In the genomic region with DNA sequence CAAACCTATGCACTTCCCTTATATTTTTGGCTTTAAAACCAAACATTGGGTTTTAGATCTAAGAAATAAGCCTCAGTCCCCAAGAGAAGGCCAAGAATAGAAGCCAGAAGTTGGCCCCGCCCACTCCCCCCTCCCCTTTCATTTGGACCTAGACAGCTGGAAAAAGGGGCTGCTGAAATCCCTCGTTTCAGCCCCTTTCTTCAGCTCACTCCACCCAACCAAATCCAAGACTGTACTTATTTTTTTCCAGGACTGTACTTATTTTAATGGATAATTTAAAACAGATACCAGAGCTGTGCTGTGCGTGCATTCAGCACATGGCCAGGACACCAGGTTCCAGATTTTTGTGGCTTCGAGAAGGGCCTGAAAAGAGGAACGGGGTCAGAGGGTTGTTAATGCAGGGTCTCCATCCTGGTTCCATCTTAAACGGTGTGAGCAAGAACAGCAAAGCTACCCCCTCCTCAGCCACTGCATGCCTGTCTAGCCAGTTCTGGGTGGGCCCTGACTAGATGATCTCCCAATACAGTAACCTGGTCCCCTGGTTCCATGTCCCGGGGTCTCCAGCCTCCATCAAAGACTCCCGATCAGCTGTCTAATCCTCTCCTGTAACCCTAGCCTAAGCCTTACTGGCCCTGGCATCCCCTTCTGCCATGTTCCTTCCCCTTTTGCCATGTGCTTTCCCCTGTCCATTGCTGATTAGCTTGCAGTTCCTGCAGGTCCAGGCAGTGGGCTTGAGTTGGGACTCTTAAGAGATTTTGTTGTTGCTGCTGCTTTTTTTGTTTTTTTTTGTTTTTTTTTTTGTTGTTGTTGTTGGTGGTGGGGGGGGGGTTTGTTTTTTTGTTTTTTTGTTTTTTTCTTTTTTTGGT, we compare ENCODE assay signal across 9 mouse cellular contexts. TPM values are rescaled to one million over a fixed set of nuclear protein-coding genes. Genes with fewer than 3 reads are reported as not detected.
DNase-seq lines count a peak whose midpoint lies in the region; ATAC-seq and TF ChIP-seq lines count a peak whose summit lies in the region.
"Had no signal": no experiment of that assay in that cellular context is flagged by ENCODE, and none has a peak within 500 bp of the region (broad histone marks: within the 10 kb centered on the region; RNA-seq: fewer than 3 reads in every experiment).

No protein-coding gene starts in this region.

- H3K4me3 ChIP-seq in hindbrain, embryonic 12.5 days, result no peak overlapping the region
- H3K4me3 ChIP-seq in hindbrain, embryonic 16.5 days (ENCODE audit: low read length), result no peak overlapping the region
- H3K4me3 ChIP-seq in C2C12 (ENCODE audit: insufficient read depth, poor library complexity, severe bottlenecking), result no peak overlapping the region
- no peak overlapping the region for H3K4me3 ChIP-seq in embryonic facial prominence, embryonic 11.5 days (ENCODE audit: low read depth, low read length)
- H3K4me3 ChIP-seq in limb, embryonic 14.5 days (replicated peaks; ENCODE audit: low read length), result peak overlapping the region; percentile 88; the same call in 1 of the 2 replicates

- H3K27ac ChIP-seq in hindbrain, embryonic 12.5 days, result 0 out of 2 replicates have a peak overlapping the region, but pooled peaks have one; percentile 17
- no peak overlapping the region; the same call in 1 of the 2 replicates for H3K27ac ChIP-seq in hindbrain, embryonic 16.5 days (ENCODE audit: low read depth, low read length)
- H3K27ac ChIP-seq in embryonic facial prominence, embryonic 11.5 days (replicated peaks; ENCODE audit: low read depth, low read length), result 0 out of 2 replicates have a peak overlapping the region, but pooled peaks have one; percentile 15
- peak overlapping the region; percentile 91 for H3K27ac ChIP-seq in limb, embryonic 14.5 days (replicated peaks; ENCODE audit: low read depth, low read length)

- no peaks in the 10 kb centered on the region for H3K9me3 ChIP-seq in hindbrain, embryonic 12.5 days (replicated peaks)
- H3K9me3 ChIP-seq in hindbrain, embryonic 16.5 days (ENCODE audit: control insufficient read depth, low read length), result no peaks in the 10 kb centered on the region
- H3K9me3 ChIP-seq in embryonic facial prominence, embryonic 11.5 days (replicated peaks; ENCODE audit: control insufficient read depth, low read length), result no peaks in the 10 kb centered on the region
- no peaks in the 10 kb centered on the region for H3K9me3 ChIP-seq in limb, embryonic 14.5 days (ENCODE audit: control insufficient read depth, low read length)

- no peak for ATAC-seq in hindbrain, embryonic 12.5 days (ENCODE audit: low FRiP score)
- ATAC-seq in hindbrain, embryonic 16.5 days, result no peak
- ATAC-seq in embryonic facial prominence, embryonic 11.5 days (replicated peaks; ENCODE audit: insufficient number of reproducible peaks, low FRiP score, low TSS enrichment, low read depth), result peak; percentile 3; the same call in 1 of the 2 replicates
- ATAC-seq in limb, embryonic 14.5 days (ENCODE audit: low FRiP score, low read depth), result peak; percentile 56

- TF ChIP-seq CTCF in C2C12 (IDR thresholded peaks at IDR 0.05; ENCODE audit: control insufficient read depth, insufficient read depth, insufficient read length), result no peak

- no peak for TF ChIP-seq POLR2A in limb, embryonic 14.5 days (IDR thresholded peaks at IDR 0.05; ENCODE audit: borderline replicate concordance, extremely low read depth, insufficient read depth, insufficient read length)

- peak; percentile 56 for DNase-seq in embryonic facial prominence, embryonic 11.5 days (ENCODE audit: low spot score)
- peak; percentile 94 for DNase-seq in limb, embryonic 14.5 days (ENCODE audit: low spot score)
- DNase-seq in adrenal gland, postnatal 36 days, result no peak
- no peak for DNase-seq in layer of hippocampus, adult 8-10 months (ENCODE audit: low spot score in 2 of 2)
- DNase-seq in urinary bladder, postnatal 10 days (ENCODE audit: low spot score), result no peak

- no peak overlapping the region for H3K9ac ChIP-seq in hindbrain, embryonic 12.5 days
- no peak overlapping the region for H3K9ac ChIP-seq in hindbrain, embryonic 16.5 days (ENCODE audit: low read depth, low read length)
- no peak overlapping the region for H3K9ac ChIP-seq in embryonic facial prominence, embryonic 11.5 days (replicated peaks; ENCODE audit: low read length)
- no peak overlapping the region for H3K9ac ChIP-seq in limb, embryonic 14.5 days (ENCODE audit: low read depth, low read length, severe bottlenecking)

- H3K4me2 ChIP-seq in hindbrain, embryonic 12.5 days (replicated peaks), result no peak overlapping the region
- H3K4me2 ChIP-seq in hindbrain, embryonic 16.5 days (ENCODE audit: low read length), result no peak overlapping the region
- no peak overlapping the region for H3K4me2 ChIP-seq in embryonic facial prominence, embryonic 11.5 days (ENCODE audit: low read depth, low read length)
- peak overlapping the region; percentile 90 for H3K4me2 ChIP-seq in limb, embryonic 14.5 days (replicated peaks; ENCODE audit: low read depth, low read length, severe bottlenecking)

- H3K4me1 ChIP-seq in hindbrain, embryonic 12.5 days, result peaks cover 28% of the 10 kb centered on the region
- H3K4me1 ChIP-seq in hindbrain, embryonic 16.5 days (ENCODE audit: control insufficient read depth, insufficient read depth, low read depth, low read length), result peaks cover 19% of the 10 kb centered on the region
- H3K4me1 ChIP-seq in embryonic facial prominence, embryonic 11.5 days (ENCODE audit: control insufficient read depth, insufficient read depth, low read length), result peaks cover 8% of the 10 kb centered on the region; the same call in 1 of the 2 replicates
- H3K4me1 ChIP-seq in limb, embryonic 14.5 days (ENCODE audit: control insufficient read depth, insufficient read depth, low read length), result peaks cover 51% of the 10 kb centered on the region

- peaks cover 36% of the 10 kb centered on the region for H3K27me3 ChIP-seq in hindbrain, embryonic 12.5 days
- H3K27me3 ChIP-seq in hindbrain, embryonic 16.5 days (replicated peaks; ENCODE audit: control insufficient read depth, insufficient read depth, low read length), result no peaks in the 10 kb centered on the region
- H3K27me3 ChIP-seq in C2C12 (ENCODE audit: control insufficient read depth, insufficient read depth, insufficient read length), result no peaks in the 10 kb centered on the region
- 0 out of 2 replicates have a peak, but pooled peaks cover 3% of the 10 kb centered on the region for H3K27me3 ChIP-seq in embryonic facial prominence, embryonic 11.5 days (ENCODE audit: control insufficient read depth, insufficient read depth, low read length)
- H3K27me3 ChIP-seq in limb, embryonic 14.5 days (ENCODE audit: control insufficient read depth, insufficient read depth, low read length), result no peaks in the 10 kb centered on the region

- 45% methylated on average over 8 of the region's 8 CpGs for WGBS in hindbrain, embryonic 12.5 days
- whole genome bisulfite sequencing in hindbrain, embryonic 16.5 days, result 46% methylated on average over 8 of the region's 8 CpGs
- WGBS in embryonic facial prominence, embryonic 11.5 days, result 29% methylated on average over 8 of the region's 8 CpGs
- 15% methylated on average over 8 of the region's 8 CpGs for WGBS in limb, embryonic 14.5 days

- H3K79me2 ChIP-seq in C2C12 (ENCODE audit: control insufficient read depth, insufficient read depth), result peaks cover 52% of the 10 kb centered on the region

- H3ac ChIP-seq in C2C12 (ENCODE audit: control insufficient read depth, insufficient read length, low read depth), result peak overlapping the region; percentile 56

- H3K79me3 ChIP-seq in C2C12 (ENCODE audit: low read depth), result peaks cover 38% of the 10 kb centered on the region

- H3K36me3 ChIP-seq in hindbrain, embryonic 12.5 days, result no peaks in the 10 kb centered on the region
- H3K36me3 ChIP-seq in hindbrain, embryonic 16.5 days (ENCODE audit: control insufficient read depth, insufficient read depth, low read length), result no peaks in the 10 kb centered on the region
- H3K36me3 ChIP-seq in C2C12 (ENCODE audit: control insufficient read depth, insufficient read depth), result peaks cover 26% of the 10 kb centered on the region
- no peaks in the 10 kb centered on the region for H3K36me3 ChIP-seq in embryonic facial prominence, embryonic 11.5 days (replicated peaks; ENCODE audit: control insufficient read depth, insufficient read depth, low read depth, low read length)
- peaks cover 2% of the 10 kb centered on the region for H3K36me3 ChIP-seq in limb, embryonic 14.5 days (ENCODE audit: control insufficient read depth, insufficient read depth, low read length)

RNA-seq across cellular contexts. Expression of gene Lmna, which starts 5.6 kb away (rescaled TPM):
- polyA plus RNA-seq in hindbrain, embryonic 12.5 days (2016; fragmentation: Nextera tagmentation; extraction: Ambion mirVana), result 48.9 and 61.6 TPM in 2 replicates
- polyA plus RNA-seq in hindbrain, embryonic 16.5 days (2015; fragmentation: Nextera tagmentation; extraction: Ambion mirVana), result 62.3 and 70.4 TPM in 2 replicates
- polyA plus RNA-seq in C2C12 (2012; fragmentation: generic; extraction: Trizol), result 1,441 TPM
- 28.7 and 30.5 TPM in 2 replicates for polyA plus RNA-seq in embryonic facial prominence, embryonic 11.5 days (2014; fragmentation: Nextera tagmentation; extraction: Ambion mirVana)
- 238 and 364 TPM in 2 replicates for polyA plus RNA-seq in limb, embryonic 14.5 days (2012; rRNA removed)
- 378 and 402 TPM in 2 replicates for polyA plus RNA-seq in limb, embryonic 14.5 days (2014; fragmentation: Nextera tagmentation; extraction: Ambion mirVana)
- 100 to 1,000 TPM; 109 to 141 TPM for total RNA-seq in adrenal gland, postnatal 36 days (2021)
- 10 to 100 TPM; 38.0 to 45.6 (median 40.2) TPM for total RNA-seq in layer of hippocampus, adult 8-10 months (2022)

RNA-seq across cellular contexts. Expression of gene Mex3a, which starts 28.1 kb away (rescaled TPM):
- polyA plus RNA-seq in hindbrain, embryonic 12.5 days (2016; fragmentation: Nextera tagmentation; extraction: Ambion mirVana), result 44.2 and 44.5 TPM in 2 replicates
- polyA plus RNA-seq in hindbrain, embryonic 16.5 days (2015; fragmentation: Nextera tagmentation; extraction: Ambion mirVana), result 20.4 and 22.1 TPM in 2 replicates
- polyA plus RNA-seq in C2C12 (2012; fragmentation: generic; extraction: Trizol), result 14.9 TPM
- polyA plus RNA-seq in embryonic facial prominence, embryonic 11.5 days (2014; fragmentation: Nextera tagmentation; extraction: Ambion mirVana), result 40.1 and 41.0 TPM in 2 replicates
- 49.3 and 60.8 TPM in 2 replicates for polyA plus RNA-seq in limb, embryonic 14.5 days (2012; rRNA removed)
- polyA plus RNA-seq in limb, embryonic 14.5 days (2014; fragmentation: Nextera tagmentation; extraction: Ambion mirVana), result 26.7 and 33.1 TPM in 2 replicates
- 1 to 10 TPM; 3.1 to 4.3 TPM for total RNA-seq in adrenal gland, postnatal 36 days (2021)
- 1 to 10 TPM; 2.4 to 2.8 (median 2.6) TPM for total RNA-seq in layer of hippocampus, adult 8-10 months (2022)

RNA-seq across cellular contexts. Expression of gene Sema4a, which starts 43.1 kb away (rescaled TPM):
- polyA plus RNA-seq in hindbrain, embryonic 12.5 days (2016; fragmentation: Nextera tagmentation; extraction: Ambion mirVana), result 17.1 and 18.4 TPM in 2 replicates
- 32.3 and 32.8 TPM in 2 replicates for polyA plus RNA-seq in hindbrain, embryonic 16.5 days (2015; fragmentation: Nextera tagmentation; extraction: Ambion mirVana)
- polyA plus RNA-seq in C2C12 (2012; fragmentation: generic; extraction: Trizol), result 0.69 TPM
- 5.3 and 6.5 TPM in 2 replicates for polyA plus RNA-seq in embryonic facial prominence, embryonic 11.5 days (2014; fragmentation: Nextera tagmentation; extraction: Ambion mirVana)
- 13.5 and 16.0 TPM in 2 replicates for polyA plus RNA-seq in limb, embryonic 14.5 days (2012; rRNA removed)
- 12.9 and 14.4 TPM in 2 replicates for polyA plus RNA-seq in limb, embryonic 14.5 days (2014; fragmentation: Nextera tagmentation; extraction: Ambion mirVana)
- total RNA-seq in adrenal gland, postnatal 36 days (2021), result 10 to 100 TPM in 1 of 2 experiments, 1 to 10 TPM in 1; 8.9 to 12.6 TPM
- 10 to 100 TPM; 43.0 to 52.1 (median 50.8) TPM for total RNA-seq in layer of hippocampus, adult 8-10 months (2022)

RNA-seq across cellular contexts. Expression of gene Rab25, which starts 44.0 kb away (rescaled TPM):
- polyA plus RNA-seq in hindbrain, embryonic 12.5 days (2016; fragmentation: Nextera tagmentation; extraction: Ambion mirVana), result 1.5 and 2.4 TPM in 2 replicates
- polyA plus RNA-seq in hindbrain, embryonic 16.5 days (2015; fragmentation: Nextera tagmentation; extraction: Ambion mirVana), result 0.15 TPM in 1 of 2 replicates, not detected in the other
- 0.07 TPM for polyA plus RNA-seq in C2C12 (2012; fragmentation: generic; extraction: Trizol)
- 3.7 and 4.0 TPM in 2 replicates for polyA plus RNA-seq in embryonic facial prominence, embryonic 11.5 days (2014; fragmentation: Nextera tagmentation; extraction: Ambion mirVana)
- 27.0 and 35.0 TPM in 2 replicates for polyA plus RNA-seq in limb, embryonic 14.5 days (2012; rRNA removed)
- polyA plus RNA-seq in limb, embryonic 14.5 days (2014; fragmentation: Nextera tagmentation; extraction: Ambion mirVana), result 52.7 and 70.4 TPM in 2 replicates
- total RNA-seq in adrenal gland, postnatal 36 days (2021), result not detected
- total RNA-seq in layer of hippocampus, adult 8-10 months (2022), result 1 to 10 TPM in 1 of 4 experiments, not detected in 3; 1.5 TPM
- total RNA-seq: adrenal gland, postnatal 10 days had no signal

RNA-seq across cellular contexts. Expression of gene Lamtor2, which starts 48.8 kb away (rescaled TPM):
- 124 and 140 TPM in 2 replicates for polyA plus RNA-seq in hindbrain, embryonic 12.5 days (2016; fragmentation: Nextera tagmentation; extraction: Ambion mirVana)
- 184 and 218 TPM in 2 replicates for polyA plus RNA-seq in hindbrain, embryonic 16.5 days (2015; fragmentation: Nextera tagmentation; extraction: Ambion mirVana)
- 136 TPM for polyA plus RNA-seq in C2C12 (2012; fragmentation: generic; extraction: Trizol)
- 77.4 and 82.0 TPM in 2 replicates for polyA plus RNA-seq in embryonic facial prominence, embryonic 11.5 days (2014; fragmentation: Nextera tagmentation; extraction: Ambion mirVana)
- polyA plus RNA-seq in limb, embryonic 14.5 days (2012; rRNA removed), result 92.5 and 117 TPM in 2 replicates
- 100 and 103 TPM in 2 replicates for polyA plus RNA-seq in limb, embryonic 14.5 days (2014; fragmentation: Nextera tagmentation; extraction: Ambion mirVana)
- 100 to 1,000 TPM; 142 to 148 TPM for total RNA-seq in adrenal gland, postnatal 36 days (2021)
- total RNA-seq in layer of hippocampus, adult 8-10 months (2022), result 100 to 1,000 TPM in 3 of 4 experiments, 10 to 100 TPM in 1; 89.2 to 111 (median 106) TPM

Comparison
In these comparisons a context has a peak if more than half of its experiments do, and no peak if none do; other contexts are left out.
1. ATAC-seq: peak in embryonic facial prominence, embryonic 11.5 days (single experiment) and limb, embryonic 14.5 days (single experiment); none in hindbrain, embryonic 12.5 days (single experiment) and hindbrain, embryonic 16.5 days (single experiment).
2. DNase-seq: peak in embryonic facial prominence, embryonic 11.5 days (single experiment) and limb, embryonic 14.5 days (single experiment); none in adrenal gland, postnatal 36 days (0 of 2), layer of hippocampus, adult 8-10 months (0 of 2) and urinary bladder, postnatal 10 days (single experiment).